10 mouse cellular contexts compared by ENCODE assay signal in genomic region chr9:78377546-78377945, GRCm38 (mm10). TPM values are rescaled to one million over a fixed set of nuclear protein-coding genes. Genes with fewer than 3 reads are reported as not detected.
A peak's percentile ranks its signal among the peaks of the same experiment; 100 is the strongest.
DNase-seq lines count a peak whose midpoint lies in the region; ATAC-seq and TF ChIP-seq lines count a peak whose summit lies in the region.
"Had no signal": no experiment of that assay in that cellular context is flagged by ENCODE, and none has a peak within 500 bp of the region (broad histone marks: within the 10 kb centered on the region; RNA-seq: fewer than 3 reads in every experiment).

No protein-coding gene starts in this region.

- no peak for TF ChIP-seq CTCF in lung, adult 2 months (IDR thresholded peaks at IDR 0.05; ENCODE audit: insufficient read depth, low read length)

- no peak overlapping the region for H3K9ac ChIP-seq in intestine, embryonic 16.5 days (ENCODE audit: low read depth, low read length)
- peak overlapping the region; percentile 65; the same call in 1 of the 2 replicates for H3K9ac ChIP-seq in neural tube, embryonic 13.5 days

- peak; percentile 4 for DNase-seq in lung, adult 2 months
- no peak for DNase-seq in lung, adult 18-20 months
- no peak for DNase-seq in forebrain, embryonic 10.5 days (ENCODE audit: extremely low spot score, low spot score)
- no peak for DNase-seq in cerebellum, postnatal 4 days (ENCODE audit: low spot score in 2 of 2)
- no peak for DNase-seq in testis, postnatal 10 days (ENCODE audit: low spot score)
- DNase-seq in ovary, postnatal 36 days (ENCODE audit: low spot score): no peak

- no peaks in the 10 kb centered on the region for H3K9me3 ChIP-seq in forebrain, embryonic 10.5 days
- H3K9me3 ChIP-seq in intestine, embryonic 16.5 days (ENCODE audit: control insufficient read depth, low read length): no peaks in the 10 kb centered on the region
- no peaks in the 10 kb centered on the region for H3K9me3 ChIP-seq in neural tube, embryonic 13.5 days

- 50% methylated on average over 8 of the region's 8 CpGs for WGBS in lung, adult 2 months
- WGBS in forebrain, embryonic 10.5 days: 18% methylated on average over 8 of the region's 8 CpGs
- WGBS in intestine, embryonic 16.5 days: 50% methylated on average over 8 of the region's 8 CpGs
- WGBS in neural tube, embryonic 13.5 days: 41% methylated on average over 8 of the region's 8 CpGs

- peak overlapping the region; percentile 73; the same call in 1 of the 2 replicates for H3K27ac ChIP-seq in forebrain, embryonic 10.5 days
- H3K27ac ChIP-seq in intestine, embryonic 16.5 days (ENCODE audit: low read length): no peak overlapping the region
- no peak overlapping the region for H3K27ac ChIP-seq in neural tube, embryonic 13.5 days (replicated peaks)

- no peaks in the 10 kb centered on the region for H3K36me3 ChIP-seq in forebrain, embryonic 10.5 days (replicated peaks)
- no peaks in the 10 kb centered on the region for H3K36me3 ChIP-seq in intestine, embryonic 16.5 days (ENCODE audit: control insufficient read depth, insufficient read depth, low read length)
- H3K36me3 ChIP-seq in neural tube, embryonic 13.5 days: no peaks in the 10 kb centered on the region

- no peak for ATAC-seq in intestine, embryonic 16.5 days
- no peak for ATAC-seq in neural tube, embryonic 13.5 days (ENCODE audit: low read depth)

- H3K4me2 ChIP-seq in intestine, embryonic 16.5 days (ENCODE audit: low read depth, low read length): no peak overlapping the region
- peak overlapping the region; percentile 64 for H3K4me2 ChIP-seq in neural tube, embryonic 13.5 days

- no peak overlapping the region for H3K4me3 ChIP-seq in lung, adult 2 months (replicated peaks; ENCODE audit: extremely low read depth, low read depth, low read length)
- H3K4me3 ChIP-seq in forebrain, embryonic 10.5 days: peak overlapping the region; percentile 51
- peak overlapping the region; percentile 32; the same call in 1 of the 2 replicates for H3K4me3 ChIP-seq in intestine, embryonic 16.5 days (ENCODE audit: low read length)
- H3K4me3 ChIP-seq in neural tube, embryonic 13.5 days: peak overlapping the region; percentile 37
- H3K4me3 ChIP-seq: myocyte had no signal

- TF ChIP-seq POLR2A in lung, adult 2 months (IDR thresholded peaks at IDR 0.05; ENCODE audit: borderline replicate concordance, extremely low read depth, low read depth, low read length): no peak

- peaks cover 34% of the 10 kb centered on the region for H3K27me3 ChIP-seq in forebrain, embryonic 10.5 days (ENCODE audit: poor library complexity, severe bottlenecking)
- H3K27me3 ChIP-seq in intestine, embryonic 16.5 days (replicated peaks; ENCODE audit: control insufficient read depth, insufficient read depth, low read length): 0 out of 2 replicates have a peak, but pooled peaks cover 3% of the 10 kb centered on the region
- H3K27me3 ChIP-seq in neural tube, embryonic 13.5 days: 0 out of 2 replicates have a peak, but pooled peaks cover 10% of the 10 kb centered on the region

- no peaks in the 10 kb centered on the region for H3K4me1 ChIP-seq in lung, adult 2 months (ENCODE audit: control insufficient read depth, insufficient read depth, low read length)
- H3K4me1 ChIP-seq in forebrain, embryonic 10.5 days: peaks cover 19% of the 10 kb centered on the region
- peaks cover 5% of the 10 kb centered on the region for H3K4me1 ChIP-seq in intestine, embryonic 16.5 days (ENCODE audit: control insufficient read depth, insufficient read depth, low read length)
- peaks cover 13% of the 10 kb centered on the region for H3K4me1 ChIP-seq in neural tube, embryonic 13.5 days (replicated peaks)

RNA-seq across cellular contexts. Expression of gene Ooep, which starts 1.0 kb away (rescaled TPM):
- polyA plus RNA-seq in lung, adult 2 months (2012; rRNA removed): 0.28 and 0.37 TPM in 2 replicates
- polyA plus RNA-seq in forebrain, embryonic 10.5 days (2016; fragmentation: Nextera tagmentation; extraction: Ambion mirVana): 2.3 and 3.2 TPM in 2 replicates
- 0.26 and 0.39 TPM in 2 replicates for polyA plus RNA-seq in intestine, embryonic 16.5 days (2015; fragmentation: Nextera tagmentation; extraction: Ambion mirVana)
- 2.6 and 4.6 TPM in 2 replicates for polyA plus RNA-seq in neural tube, embryonic 13.5 days (2015; fragmentation: Nextera tagmentation; extraction: Ambion mirVana)

RNA-seq across cellular contexts. Expression of gene Dppa5a, which starts 9.6 kb away (rescaled TPM):
- 0.22 TPM in 1 of 2 replicates, not detected in the other for polyA plus RNA-seq in lung, adult 2 months (2012; rRNA removed)
- 0.36 TPM in 1 of 2 replicates, not detected in the other for polyA plus RNA-seq in forebrain, embryonic 10.5 days (2016; fragmentation: Nextera tagmentation; extraction: Ambion mirVana)
- not detected in 2 replicates for polyA plus RNA-seq in intestine, embryonic 16.5 days (2015; fragmentation: Nextera tagmentation; extraction: Ambion mirVana)
- polyA plus RNA-seq in neural tube, embryonic 13.5 days (2015; fragmentation: Nextera tagmentation; extraction: Ambion mirVana): 1.9 TPM in 2 replicates
- polyA plus RNA-seq: heart, postnatal 0 days; myocyte had no signal

RNA-seq across cellular contexts. Expression of gene Ddx43, which starts 18.0 kb away (rescaled TPM):
- 0.05 and 0.06 TPM in 2 replicates for polyA plus RNA-seq in lung, adult 2 months (2012; rRNA removed)
- polyA plus RNA-seq in forebrain, embryonic 10.5 days (2016; fragmentation: Nextera tagmentation; extraction: Ambion mirVana): 0.17 and 0.24 TPM in 2 replicates
- polyA plus RNA-seq in intestine, embryonic 16.5 days (2015; fragmentation: Nextera tagmentation; extraction: Ambion mirVana): 0.13 and 0.28 TPM in 2 replicates
- polyA plus RNA-seq in neural tube, embryonic 13.5 days (2015; fragmentation: Nextera tagmentation; extraction: Ambion mirVana): 0.18 and 0.25 TPM in 2 replicates
- polyA plus RNA-seq: heart, postnatal 0 days; myocyte had no signal

RNA-seq across cellular contexts. Expression of gene Gsta2, which starts 22.0 kb away (rescaled TPM):
- polyA plus RNA-seq in lung, adult 2 months (2012; rRNA removed): 1.9 and 5.0 TPM in 2 replicates
- not detected in 2 replicates for polyA plus RNA-seq in forebrain, embryonic 10.5 days (2016; fragmentation: Nextera tagmentation; extraction: Ambion mirVana)
- 77.3 and 89.5 TPM in 2 replicates for polyA plus RNA-seq in intestine, embryonic 16.5 days (2015; fragmentation: Nextera tagmentation; extraction: Ambion mirVana)
- polyA plus RNA-seq in neural tube, embryonic 13.5 days (2015; fragmentation: Nextera tagmentation; extraction: Ambion mirVana): not detected in 2 replicates
- polyA plus RNA-seq: heart, postnatal 0 days had no signal

RNA-seq across cellular contexts. Expression of gene Omt2b, which starts 50.2 kb away (rescaled TPM):
- not detected in 2 replicates for polyA plus RNA-seq in lung, adult 2 months (2012; rRNA removed)
- not detected in 2 replicates for polyA plus RNA-seq in forebrain, embryonic 10.5 days (2016; fragmentation: Nextera tagmentation; extraction: Ambion mirVana)
- not detected in 2 replicates for polyA plus RNA-seq in intestine, embryonic 16.5 days (2015; fragmentation: Nextera tagmentation; extraction: Ambion mirVana)
- polyA plus RNA-seq in neural tube, embryonic 13.5 days (2015; fragmentation: Nextera tagmentation; extraction: Ambion mirVana): not detected in 2 replicates
- polyA plus RNA-seq: heart, postnatal 0 days; myocyte had no signal
